ENCODE assay signal across 8 mouse cellular contexts in the genomic region with DNA sequence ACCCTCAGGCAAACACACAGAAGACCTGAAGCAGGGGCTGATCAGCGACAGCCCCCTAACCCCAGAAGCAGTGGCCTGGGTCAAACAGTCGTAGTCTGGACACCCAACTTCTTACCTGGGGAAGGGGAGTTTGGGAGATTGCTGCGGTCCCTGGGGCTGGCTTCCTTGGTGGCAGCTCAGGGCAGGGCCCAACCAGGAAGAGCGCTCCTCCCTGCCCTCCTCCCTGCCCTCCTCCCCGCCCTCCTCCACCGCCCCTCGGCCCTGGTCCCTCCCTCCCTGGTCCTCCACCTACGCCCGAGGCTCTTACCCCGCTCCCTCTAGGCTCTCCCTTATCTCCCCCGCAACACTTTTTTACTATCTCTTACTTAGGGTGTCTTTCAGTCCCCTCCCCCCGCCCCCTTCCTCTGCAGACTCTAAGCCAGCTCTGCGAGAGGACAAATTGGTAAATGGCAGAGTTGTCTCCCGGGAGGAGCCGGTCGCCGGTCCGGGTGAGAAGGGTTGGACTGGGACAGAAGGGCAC. TPM values are rescaled to one million over a fixed set of nuclear protein-coding genes. Genes with fewer than 3 reads are reported as not detected.
A peak's percentile ranks its signal among the peaks of the same experiment; 100 is the strongest.
DNase-seq lines count a peak whose midpoint lies in the region; ATAC-seq and TF ChIP-seq lines count a peak whose summit lies in the region.

No protein-coding gene starts in this region.

- peak; percentile 37 for DNase-seq in retina, embryonic 14.5 days (ENCODE audit: low spot score)
- DNase-seq in retina, postnatal 1 day = no peak
- peak; percentile 41 for DNase-seq in cerebellum, adult 9-10 months
- DNase-seq in gastrocnemius, adult 18-20 months (ENCODE audit: low spot score) = peak; percentile 34
- peak; percentile 19 for DNase-seq in hindbrain, postnatal 0 days (ENCODE audit: low spot score)
- DNase-seq in neural tube, embryonic 11.5 days (ENCODE audit: low spot score) = peak; percentile 52
- DNase-seq in yolk sac, embryonic 10.5 days (ENCODE audit: low spot score) = peak; percentile 87

- no peaks in the 10 kb centered on the region for H3K36me3 ChIP-seq in hindbrain, postnatal 0 days (ENCODE audit: insufficient read depth, low read length)
- H3K36me3 ChIP-seq in liver, embryonic 15.5 days (replicated peaks) = peaks cover 40% of the 10 kb centered on the region
- H3K36me3 ChIP-seq in neural tube, embryonic 11.5 days (ENCODE audit: control insufficient read depth, insufficient read depth, low read length) = no peaks in the 10 kb centered on the region

- H3K4me2 ChIP-seq in hindbrain, postnatal 0 days (ENCODE audit: low read depth, low read length) = peak overlapping the region; percentile 95
- peak overlapping the region; percentile 97 for H3K4me2 ChIP-seq in liver, embryonic 15.5 days
- peak overlapping the region; percentile 88 for H3K4me2 ChIP-seq in neural tube, embryonic 11.5 days (ENCODE audit: low read depth)

- TF ChIP-seq CTCF in hindbrain, postnatal 0 days (IDR thresholded peaks at IDR 0.05; ENCODE audit: low read depth) = no peak

- H3K4me3 ChIP-seq in hindbrain, postnatal 0 days (ENCODE audit: low read length) = peak overlapping the region; percentile 50
- H3K4me3 ChIP-seq in liver, embryonic 15.5 days (replicated peaks) = peak overlapping the region; percentile 74
- peak overlapping the region; percentile 41 for H3K4me3 ChIP-seq in neural tube, embryonic 11.5 days (ENCODE audit: low read depth, low read length)

- no peaks in the 10 kb centered on the region for H3K9me3 ChIP-seq in hindbrain, postnatal 0 days (ENCODE audit: low read length)
- no peaks in the 10 kb centered on the region for H3K9me3 ChIP-seq in liver, embryonic 15.5 days (replicated peaks)
- H3K9me3 ChIP-seq in neural tube, embryonic 11.5 days (ENCODE audit: control insufficient read depth, low read length) = no peaks in the 10 kb centered on the region

- H3K27ac ChIP-seq in hindbrain, postnatal 0 days = peak overlapping the region; percentile 32; the same call in 1 of the 2 replicates
- H3K27ac ChIP-seq in liver, embryonic 15.5 days (replicated peaks) = peak overlapping the region; percentile 94
- H3K27ac ChIP-seq in neural tube, embryonic 11.5 days (ENCODE audit: low read depth, low read length) = 0 out of 2 replicates have a peak overlapping the region, but pooled peaks have one; percentile 27

- ATAC-seq in hindbrain, postnatal 0 days = peak; percentile 57
- ATAC-seq in liver, embryonic 15.5 days (ENCODE audit: insufficient read depth) = peak; percentile 95
- peak; percentile 63; the same call in 1 of the 2 replicates for ATAC-seq in neural tube, embryonic 11.5 days (ENCODE audit: insufficient read depth, low FRiP score, low TSS enrichment)

- H3K4me1 ChIP-seq in hindbrain, postnatal 0 days (ENCODE audit: insufficient read depth, low read length) = peaks cover 4% of the 10 kb centered on the region; the same call in 1 of the 2 replicates
- H3K4me1 ChIP-seq in liver, embryonic 15.5 days (replicated peaks) = peaks cover 83% of the 10 kb centered on the region
- peaks cover 4% of the 10 kb centered on the region; the same call in 1 of the 2 replicates for H3K4me1 ChIP-seq in neural tube, embryonic 11.5 days (ENCODE audit: control insufficient read depth, insufficient read depth, low read length)

- H3K27me3 ChIP-seq in hindbrain, postnatal 0 days (ENCODE audit: insufficient read depth, low read length) = no peaks in the 10 kb centered on the region; the same call in 1 of the 2 replicates
- no peaks in the 10 kb centered on the region for H3K27me3 ChIP-seq in liver, embryonic 15.5 days
- peaks cover 20% of the 10 kb centered on the region for H3K27me3 ChIP-seq in neural tube, embryonic 11.5 days (ENCODE audit: control insufficient read depth, insufficient read depth, low read length)

- 5% methylated on average over 16 of the region's 18 CpGs for WGBS in hindbrain, postnatal 0 days
- under 1% methylated on average over 17 of the region's 18 CpGs for WGBS in liver, embryonic 15.5 days (ENCODE audit: insufficient replicate concordance)
- 2% methylated on average over 13 of the region's 18 CpGs for WGBS in neural tube, embryonic 11.5 days

- peak overlapping the region; percentile 59 for H3K9ac ChIP-seq in hindbrain, postnatal 0 days (replicated peaks; ENCODE audit: low read length)
- H3K9ac ChIP-seq in liver, embryonic 15.5 days = peak overlapping the region; percentile 77
- H3K9ac ChIP-seq in neural tube, embryonic 11.5 days (ENCODE audit: low read length) = peak overlapping the region; percentile 54

RNA-seq across cellular contexts. Expression of a gene that starts 0.6 kb away (rescaled TPM):
- 10 to 100 TPM; 89.8 to 91.1 TPM for total RNA-seq in gastrocnemius, adult 18-20 months (2021)
- total RNA-seq in hindbrain, postnatal 0 days (2014; rRNA removed) = 13.6 and 15.7 TPM in 2 replicates
- 4.6 and 4.8 TPM in 2 replicates for polyA plus RNA-seq in hindbrain, postnatal 0 days (2015; fragmentation: Nextera tagmentation; extraction: Ambion mirVana)
- polyA plus RNA-seq in liver, embryonic 15.5 days (2015; fragmentation: Nextera tagmentation; extraction: Ambion mirVana) = 25.1 and 26.1 TPM in 2 replicates
- 3.4 and 4.4 TPM in 2 replicates for polyA plus RNA-seq in neural tube, embryonic 11.5 days (2014; fragmentation: Nextera tagmentation; extraction: Ambion mirVana)

RNA-seq across cellular contexts. Expression of a gene that starts 29.1 kb away (rescaled TPM):
- total RNA-seq in gastrocnemius, adult 18-20 months (2021) = not detected
- total RNA-seq in hindbrain, postnatal 0 days (2014; rRNA removed) = not detected in 2 replicates
- not detected in 2 replicates for polyA plus RNA-seq in hindbrain, postnatal 0 days (2015; fragmentation: Nextera tagmentation; extraction: Ambion mirVana)
- polyA plus RNA-seq in liver, embryonic 15.5 days (2015; fragmentation: Nextera tagmentation; extraction: Ambion mirVana) = 0.05 TPM in 1 of 2 replicates, not detected in the other
- polyA plus RNA-seq in neural tube, embryonic 11.5 days (2014; fragmentation: Nextera tagmentation; extraction: Ambion mirVana) = not detected in 2 replicates

RNA-seq across cellular contexts. Expression of a gene that starts 31.3 kb away (rescaled TPM):
- 10 to 100 TPM; 18.4 to 20.5 TPM for total RNA-seq in gastrocnemius, adult 18-20 months (2021)
- total RNA-seq in hindbrain, postnatal 0 days (2014; rRNA removed) = 27.6 and 34.1 TPM in 2 replicates
- polyA plus RNA-seq in hindbrain, postnatal 0 days (2015; fragmentation: Nextera tagmentation; extraction: Ambion mirVana) = 26.8 and 29.8 TPM in 2 replicates
- polyA plus RNA-seq in liver, embryonic 15.5 days (2015; fragmentation: Nextera tagmentation; extraction: Ambion mirVana) = 13.3 and 17.3 TPM in 2 replicates
- polyA plus RNA-seq in neural tube, embryonic 11.5 days (2014; fragmentation: Nextera tagmentation; extraction: Ambion mirVana) = 34.4 and 36.7 TPM in 2 replicates

RNA-seq across cellular contexts. Expression of a gene that starts 42.5 kb away (rescaled TPM):
- 10 to 100 TPM; 27.5 to 29.3 TPM for total RNA-seq in gastrocnemius, adult 18-20 months (2021)
- 34.4 and 36.2 TPM in 2 replicates for total RNA-seq in hindbrain, postnatal 0 days (2014; rRNA removed)
- 52.4 and 54.9 TPM in 2 replicates for polyA plus RNA-seq in hindbrain, postnatal 0 days (2015; fragmentation: Nextera tagmentation; extraction: Ambion mirVana)
- polyA plus RNA-seq in liver, embryonic 15.5 days (2015; fragmentation: Nextera tagmentation; extraction: Ambion mirVana) = 39.5 and 41.8 TPM in 2 replicates
- 81.9 and 84.8 TPM in 2 replicates for polyA plus RNA-seq in neural tube, embryonic 11.5 days (2014; fragmentation: Nextera tagmentation; extraction: Ambion mirVana)

RNA-seq across cellular contexts. Expression of a gene that starts 42.6 kb away (rescaled TPM):
- 100 to 1,000 TPM; 425 to 500 TPM for total RNA-seq in gastrocnemius, adult 18-20 months (2021)
- 558 and 787 TPM in 2 replicates for total RNA-seq in hindbrain, postnatal 0 days (2014; rRNA removed)
- 668 TPM in 2 replicates for polyA plus RNA-seq in hindbrain, postnatal 0 days (2015; fragmentation: Nextera tagmentation; extraction: Ambion mirVana)
- polyA plus RNA-seq in liver, embryonic 15.5 days (2015; fragmentation: Nextera tagmentation; extraction: Ambion mirVana) = 401 and 446 TPM in 2 replicates
- 789 and 790 TPM in 2 replicates for polyA plus RNA-seq in neural tube, embryonic 11.5 days (2014; fragmentation: Nextera tagmentation; extraction: Ambion mirVana)

Comparison
In these comparisons a context has a peak if more than half of its experiments do, and no peak if none do; other contexts are left out.
1. H3K27ac ChIP-seq: peak in every context shown above with its lines; median percentile 94 in liver, embryonic 15.5 days; 32 in hindbrain, postnatal 0 days; 27 in neural tube, embryonic 11.5 days.